Mouse (Mus musculus) midbrain, embryonic 11.5 days (tissue): ENCODE data around the gene Smpd1. TPM values are rescaled to one million over a fixed set of nuclear protein-coding genes. Genes with fewer than 3 reads are reported as not detected.

Experiments
- ATAC-seq: fragments of 200-750 bp; cut with Nextera tagmentation; 2 replicates; pipeline ENCODE4 v1.8.0; 2017; ENCODE audit warnings: moderate TSS enrichment, moderate library complexity; ENCODE audit not compliant: low FRiP score
- DNase-seq: peaks from one replicate; pipeline ENCODE4 v3.0.0; 2015; ENCODE audit warnings: low spot score; ENCODE audit errors: missing footprints
- H3K27ac ChIP-seq: fragments of 300-500 bp; sonication (generic); 2 replicates; pipeline ENCODE4 v1.5.1; 2014; ENCODE audit warnings: low read depth, low read length
- H3K27me3 ChIP-seq: fragments of 300-500 bp; sonication (generic); 2 replicates; pipeline ENCODE4 v1.6.1; 2014; ENCODE audit warnings: mild to moderate bottlenecking, low read length, moderate library complexity, mixed read lengths; ENCODE audit not compliant: control insufficient read depth, insufficient read depth
- H3K36me3 ChIP-seq: fragments of 300-500 bp; sonication (generic); 2 replicates; pipeline ENCODE4 v1.6.1; 2014; ENCODE audit warnings: mild to moderate bottlenecking, low read length, moderate library complexity, mixed read lengths; ENCODE audit not compliant: control insufficient read depth, insufficient read depth
- H3K4me1 ChIP-seq: fragments of 300-500 bp; sonication (generic); 2 replicates; pipeline ENCODE4 v1.6.1; 2014; ENCODE audit warnings: low read length; ENCODE audit not compliant: control insufficient read depth, insufficient read depth
- H3K4me2 ChIP-seq: fragments of 300-500 bp; sonication (generic); 2 replicates; pipeline ENCODE4 v1.6.1; 2014; ENCODE audit warnings: mild to moderate bottlenecking, moderate library complexity
- H3K4me3 ChIP-seq: fragments of 300-500 bp; sonication (generic); 2 replicates; pipeline ENCODE4 v1.5.1; 2014; ENCODE audit warnings: low read depth, low read length
- H3K9ac ChIP-seq: fragments of 300-500 bp; sonication (generic); 2 replicates; pipeline ENCODE4 v1.6.1; 2014; ENCODE audit warnings: low read length
- H3K9me3 ChIP-seq: fragments of 300-500 bp; sonication (generic); 2 replicates; pipeline ENCODE4 v1.6.1; 2016; ENCODE audit warnings: low read length; ENCODE audit not compliant: control insufficient read depth
- WGBS: fragments of 180-500 bp; shearing (Covaris S2); extraction: QIAGEN DNeasy Blood & Tissue Kit; methylation state at CpG from one replicate; pipeline ENCODE4 v1.1.7; 2014; 5-methylcytosine and 5-hydroxymethylcytosine counted together
- polyA plus RNA-seq: library from polyadenylated mRNA; unstranded; fragments of >200 nt; fragmentation: Nextera tagmentation; extraction: Ambion mirVana; gene quantifications from 2 replicates; pipeline ENCODE4 v1.2.1, GENCODE M21; 2014

Smpd1 gene
- polyA plus RNA-seq, 1 experiment from 2014 or later = 42.0 TPM

GRCm38 (mm10) chr7:105569512-105570496, 15.6 kb downstream of the Smpd1 start:
- no peaks in the 10 kb centered on the region for H3K9me3 ChIP-seq
- H3K4me2 ChIP-seq = peak overlapping the region; percentile 23
- WGBS = 9% methylated on average over 12 of the region's 12 CpGs
- ATAC-seq = peak; percentile 48
- H3K4me1 ChIP-seq = peaks cover 26% of the 10 kb centered on the region
- H3K36me3 ChIP-seq = peaks cover 15% of the 10 kb centered on the region
- peak overlapping the region; percentile 73 for H3K27ac ChIP-seq
- 0 out of 2 replicates have a peak overlapping the region, but pooled peaks have one; percentile 36 for H3K9ac ChIP-seq
- no peak overlapping the region for H3K4me3 ChIP-seq
- H3K27me3 ChIP-seq = no peaks in the 10 kb centered on the region
- DNase-seq = peak; percentile 88

- whole genome bisulfite sequencing = 85% methylated on average over 4 of the region's 4 CpGs
- Histone ChIP-seq H3K36me3 (peaks cover 12% of the 10 kb centered on the region; the same call in 1 of the 2 replicates), H3K9ac (no peak overlapping the region), H3K4me3 (no peak overlapping the region), H3K9me3 (no peaks in the 10 kb centered on the region), H3K27ac (no peak overlapping the region), H3K4me1 (peaks cover 26% of the 10 kb centered on the region), H3K27me3 (no peaks in the 10 kb centered on the region), H3K4me2 (no peak overlapping the region)
- DNase-seq (no peak), ATAC-seq (no peak)
Observed at GRCm38 (mm10) chr7:105570756-105571155, 16.6 kb downstream of the Smpd1 start.

GRCm38 (mm10) chr7:105572949-105573348, 18.8 kb downstream of the Smpd1 start:
- peaks cover 3% of the 10 kb centered on the region; the same call in 1 of the 2 replicates for H3K36me3 ChIP-seq
- no peak overlapping the region for H3K4me2 ChIP-seq
- no peak for ATAC-seq
- no peak overlapping the region for H3K9ac ChIP-seq
- no peaks in the 10 kb centered on the region for H3K27me3 ChIP-seq
- peaks cover 26% of the 10 kb centered on the region for H3K4me1 ChIP-seq
- H3K27ac ChIP-seq = no peak overlapping the region
- no peak for DNase-seq
- H3K9me3 ChIP-seq = no peaks in the 10 kb centered on the region
- 91% methylated on average over 8 of the region's 8 CpGs for WGBS
- no peak overlapping the region for H3K4me3 ChIP-seq

GRCm38 (mm10) chr7:105574537-105574936, 20.4 kb downstream of the Smpd1 start:
- Histone ChIP-seq H3K36me3 (peaks cover 3% of the 10 kb centered on the region; the same call in 1 of the 2 replicates), H3K4me2 (no peak overlapping the region), H3K4me3 (no peak overlapping the region), H3K27me3 (no peaks in the 10 kb centered on the region), H3K4me1 (peaks cover 13% of the 10 kb centered on the region), H3K27ac (no peak overlapping the region), H3K9me3 (no peaks in the 10 kb centered on the region), H3K9ac (no peak overlapping the region)
- WGBS = 91% methylated on average over 4 of the region's 4 CpGs
- DNase-seq (no peak), ATAC-seq (no peak)

- Histone ChIP-seq H3K27ac (no peak overlapping the region), H3K4me2 (no peak overlapping the region), H3K4me3 (no peak overlapping the region), H3K27me3 (no peaks in the 10 kb centered on the region), H3K36me3 (peaks cover 3% of the 10 kb centered on the region; the same call in 1 of the 2 replicates), H3K9ac (no peak overlapping the region), H3K4me1 (peaks cover 6% of the 10 kb centered on the region; the same call in 1 of the 2 replicates), H3K9me3 (no peaks in the 10 kb centered on the region)
- no peak for DNase-seq
- WGBS = 83% methylated on average over 3 of the region's 3 CpGs
- ATAC-seq = no peak
Observed at GRCm38 (mm10) chr7:105576166-105576748, 22.1 kb downstream of the Smpd1 start.

- 91% methylated on average over 6 of the region's 6 CpGs for WGBS
- no peaks in the 10 kb centered on the region for H3K27me3 ChIP-seq
- H3K27ac ChIP-seq = no peak overlapping the region
- no peaks in the 10 kb centered on the region for H3K9me3 ChIP-seq
- H3K36me3 ChIP-seq = peaks cover 3% of the 10 kb centered on the region; the same call in 1 of the 2 replicates
- no peak overlapping the region for H3K4me3 ChIP-seq
- no peak overlapping the region for H3K9ac ChIP-seq
- DNase-seq (no peak), ATAC-seq (no peak)
- no peak overlapping the region for H3K4me2 ChIP-seq
- H3K4me1 ChIP-seq = peaks cover 9% of the 10 kb centered on the region; the same call in 1 of the 2 replicates
Observed at GRCm38 (mm10) chr7:105577377-105577871, 23.3 kb downstream of the Smpd1 start.

- H3K4me2 ChIP-seq = no peak overlapping the region
- no peaks in the 10 kb centered on the region for H3K9me3 ChIP-seq
- DNase-seq = no peak
- H3K4me3 ChIP-seq = no peak overlapping the region
- peaks cover 3% of the 10 kb centered on the region; the same call in 1 of the 2 replicates for H3K36me3 ChIP-seq
- no peak overlapping the region for H3K9ac ChIP-seq
- no peak for ATAC-seq
- peaks cover 9% of the 10 kb centered on the region; the same call in 1 of the 2 replicates for H3K4me1 ChIP-seq
- no peak overlapping the region for H3K27ac ChIP-seq
- H3K27me3 ChIP-seq = no peaks in the 10 kb centered on the region
- WGBS = 85% methylated on average over 2 of the region's 2 CpGs
Observed at GRCm38 (mm10) chr7:105578481-105578880, 24.3 kb downstream of the Smpd1 start.

- Histone ChIP-seq H3K4me3 (peak overlapping the region; percentile 75), H3K4me2 (peak overlapping the region; percentile 52), H3K36me3 (no peaks in the 10 kb centered on the region), H3K9me3 (no peaks in the 10 kb centered on the region), H3K27ac (peak overlapping the region; percentile 85), H3K9ac (peak overlapping the region; percentile 86), H3K4me1 (peaks cover 9% of the 10 kb centered on the region; the same call in 1 of the 2 replicates), H3K27me3 (no peaks in the 10 kb centered on the region)
- DNase-seq = peak; percentile 91
- 0% methylated on average over 18 of the region's 22 CpGs for WGBS
- ATAC-seq = peak; percentile 69
Observed at GRCm38 (mm10) chr7:105580627-105581089, 26.5 kb downstream of the Smpd1 start.
